Mouse (Mus musculus) cerebellum, adult 9-10 months (tissue): Measurements from ENCODE around the gene Rgl2.
A peak's percentile ranks its signal among the peaks of the same experiment; 100 is the strongest.
"Not testable (repeated sequence)": the region's sequence is repeated elsewhere in the genome, so short reads cannot be mapped to it uniquely, and the experiment has no call there.

Source experiments
- DNase-seq: peaks from one replicate; pipeline ENCODE4 v3.0.0; 2022

Gene Rgl2

GRCm38 (mm10) chr17:33929371-33930279 lies at the start of gene Rgl2:
Rgl2 (plus strand) TSS chr17:33929543.
- peak; percentile 92 for DNase-seq

- DNase-seq: not testable (repeated sequence)
Measured at GRCm38 (mm10) chr17:33884320-33884719, 45.0 kb upstream of the Rgl2 start.

- DNase-seq: not testable (repeated sequence)
Measured at GRCm38 (mm10) chr17:33887802-33888201, 41.5 kb upstream of the Rgl2 start.

GRCm38 (mm10) chr17:33888230-33888629 lies 41.1 kb upstream of the Rgl2 start:
- DNase-seq: not testable (repeated sequence)

- DNase-seq: peak; percentile 48
Measured at GRCm38 (mm10) chr17:33889941-33890532, 39.3 kb upstream of the Rgl2 start.

- DNase-seq: peak; percentile 100
Measured at GRCm38 (mm10) chr17:33890533-33891059, 38.7 kb upstream of the Rgl2 start, which contains the start of gene Kifc1. Kifc1 (minus strand) TSS chr17:33890661.

GRCm38 (mm10) chr17:33891357-33891756 lies 38.0 kb upstream of the Rgl2 start:
- DNase-seq: peak; percentile 58

GRCm38 (mm10) chr17:33891892-33892291 lies 37.5 kb upstream of the Rgl2 start:
- DNase-seq: peak; percentile 51

- DNase-seq: no peak
Measured at GRCm38 (mm10) chr17:33892429-33892828, 36.9 kb upstream of the Rgl2 start.

GRCm38 (mm10) chr17:33893011-33893410 lies 36.3 kb upstream of the Rgl2 start:
- not testable (repeated sequence) for DNase-seq

GRCm38 (mm10) chr17:33897114-33897794 lies 32.1 kb upstream of the Rgl2 start:
- DNase-seq: no peak

- not testable (repeated sequence) for DNase-seq
Measured at GRCm38 (mm10) chr17:33898193-33898592, 31.1 kb upstream of the Rgl2 start.

- DNase-seq: no peak
Measured at GRCm38 (mm10) chr17:33899642-33900041, 29.7 kb upstream of the Rgl2 start.

- DNase-seq: no peak
Measured at GRCm38 (mm10) chr17:33900281-33900988, 28.9 kb upstream of the Rgl2 start.

GRCm38 (mm10) chr17:33900989-33901314 lies 28.4 kb upstream of the Rgl2 start:
- no peak for DNase-seq

- no peak for DNase-seq
Measured at GRCm38 (mm10) chr17:33901653-33902052, 27.7 kb upstream of the Rgl2 start.

GRCm38 (mm10) chr17:33902079-33902478 lies 27.3 kb upstream of the Rgl2 start:
- DNase-seq: no peak

GRCm38 (mm10) chr17:33902491-33902890 lies 26.9 kb upstream of the Rgl2 start:
- no peak for DNase-seq

GRCm38 (mm10) chr17:33903911-33904651 lies 25.3 kb upstream of the Rgl2 start:
- not testable (repeated sequence) for DNase-seq

- not testable (repeated sequence) for DNase-seq
Measured at GRCm38 (mm10) chr17:33904835-33905234, 24.5 kb upstream of the Rgl2 start, which contains the start of gene Platr17. Platr17 (plus strand) TSS chr17:33905135.

GRCm38 (mm10) chr17:33908331-33909076 lies 20.8 kb upstream of the Rgl2 start:
- peak; percentile 80 for DNase-seq
